8 mouse cellular contexts compared by ENCODE assay signal in the genomic region with DNA sequence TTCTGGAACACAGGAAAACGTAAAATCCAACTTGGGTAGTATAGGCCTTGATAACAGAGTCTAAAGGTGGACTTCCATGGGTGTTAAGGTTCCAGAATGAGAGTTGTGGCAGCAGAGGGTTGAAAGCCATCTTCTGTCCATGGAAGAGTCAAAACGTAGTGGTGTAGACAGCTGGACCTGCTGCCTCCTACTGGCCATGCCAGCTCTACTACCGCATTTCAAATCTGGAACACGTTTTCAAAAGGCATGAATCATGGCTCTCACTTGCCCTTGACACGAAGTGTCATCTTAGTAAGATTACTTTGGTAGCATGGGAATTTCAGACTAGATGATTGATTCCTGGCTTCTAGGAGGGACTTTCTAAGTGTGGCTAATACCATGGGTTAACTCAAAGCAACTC. TPM values are rescaled to one million over a fixed set of nuclear protein-coding genes. Genes with fewer than 3 reads are reported as not detected.
DNase-seq lines count a peak whose midpoint lies in the region; ATAC-seq and TF ChIP-seq lines count a peak whose summit lies in the region.

No protein-coding gene starts in this region.

- no peak overlapping the region for H3K4me2 ChIP-seq in lung, postnatal 0 days (replicated peaks; ENCODE audit: low read depth, low read length)

- intact Hi-C loops in gastrocnemius, postnatal 36 days (cut with DNase I): no loop called here

- DNase-seq in cerebellum, adult 2 months: no peak
- no peak for DNase-seq in cerebellum, adult 8-10 months
- DNase-seq in B cell, adult 2 months: peak; percentile 58 to 61
- peak; percentile 37 for DNase-seq in lung, postnatal 0 days (ENCODE audit: low spot score)
- DNase-seq in embryonic facial prominence, embryonic 10.5 days (ENCODE audit: low spot score): no peak
- DNase-seq in gastrocnemius, postnatal 36 days: no peak

- no peak overlapping the region for H3K4me3 ChIP-seq in cerebellum, adult 2 months (replicated peaks; ENCODE audit: insufficient read depth, low read depth, low read length)
- no peak overlapping the region for H3K4me3 ChIP-seq in lung, postnatal 0 days (ENCODE audit: low read depth, low read length)
- H3K4me3 ChIP-seq in embryonic facial prominence, embryonic 10.5 days: no peak overlapping the region

- no peaks in the 10 kb centered on the region for H3K9me3 ChIP-seq in lung, postnatal 0 days (ENCODE audit: low read length)
- H3K9me3 ChIP-seq in embryonic facial prominence, embryonic 10.5 days: no peaks in the 10 kb centered on the region

- H3K4me1 ChIP-seq in cerebellum, adult 2 months (ENCODE audit: control insufficient read depth, insufficient read depth, low read length): no peaks in the 10 kb centered on the region; the same call in 1 of the 2 replicates
- H3K4me1 ChIP-seq in lung, postnatal 0 days (ENCODE audit: insufficient read depth, low read depth, low read length): no peaks in the 10 kb centered on the region
- H3K4me1 ChIP-seq in embryonic facial prominence, embryonic 10.5 days: peaks cover 3% of the 10 kb centered on the region; the same call in 1 of the 2 replicates

- no peak overlapping the region for H3K27ac ChIP-seq in cerebellum, adult 2 months (ENCODE audit: insufficient read depth, low read length)
- H3K27ac ChIP-seq in lung, postnatal 0 days (ENCODE audit: low read length): no peak overlapping the region
- H3K27ac ChIP-seq in embryonic facial prominence, embryonic 10.5 days (replicated peaks): no peak overlapping the region

- no peak for TF ChIP-seq EP300 in lung, postnatal 0 days (IDR thresholded peaks at IDR 0.05)

- no peaks in the 10 kb centered on the region for H3K27me3 ChIP-seq in cerebellum, adult 2 months (ENCODE audit: control insufficient read depth, insufficient read depth, low read length)
- H3K27me3 ChIP-seq in lung, postnatal 0 days (replicated peaks; ENCODE audit: insufficient read depth, low read length): no peaks in the 10 kb centered on the region
- H3K27me3 ChIP-seq in embryonic facial prominence, embryonic 10.5 days (replicated peaks; ENCODE audit: low read depth, poor library complexity, severe bottlenecking): no peaks in the 10 kb centered on the region

- WGBS in cerebellum, adult 2 months: 55% methylated on average over 5 of the region's 5 CpGs
- WGBS in lung, postnatal 0 days: 49% methylated on average over 5 of the region's 5 CpGs
- WGBS in embryonic facial prominence, embryonic 10.5 days: 78% methylated on average over 5 of the region's 5 CpGs

- H3K9ac ChIP-seq in lung, postnatal 0 days (replicated peaks; ENCODE audit: low read depth): no peak overlapping the region

- no peak for TF ChIP-seq POLR2A in cerebellum, adult 2 months (IDR thresholded peaks at IDR 0.05; ENCODE audit: borderline replicate concordance, insufficient read depth, low read length)

- H3K36me3 ChIP-seq in lung, postnatal 0 days (ENCODE audit: insufficient read depth, low read length): no peaks in the 10 kb centered on the region
- no peaks in the 10 kb centered on the region; the same call in 1 of the 2 replicates for H3K36me3 ChIP-seq in embryonic facial prominence, embryonic 10.5 days (replicated peaks)

- peak; percentile 22; the same call in 1 of the 2 replicates for TF ChIP-seq CTCF in cerebellum, adult 2 months (IDR thresholded peaks at IDR 0.05; ENCODE audit: borderline replicate concordance, insufficient read depth, low read depth, low read length)
- peak; percentile 69 for TF ChIP-seq CTCF in lung, postnatal 0 days (IDR thresholded peaks at IDR 0.05)

- ATAC-seq in common myeloid progenitor, adult 5-6 weeks (replicated peaks; ENCODE audit: low read depth, poor library complexity, severe bottlenecking): peak; percentile 83
- no peak for ATAC-seq in lung, postnatal 0 days
- ATAC-seq in frontal cortex, adult (ENCODE audit: low TSS enrichment): no peak

RNA-seq across cellular contexts. Expression of gene Cecr2, which starts 8.0 kb away (rescaled TPM):
- 7.4 and 7.6 TPM in 2 replicates for polyA plus RNA-seq in cerebellum, adult 2 months (2012; rRNA removed)
- total RNA-seq in common myeloid progenitor, adult 5-6 weeks (2017): 2.3 and 5.4 TPM in 2 replicates
- polyA plus RNA-seq in lung, postnatal 0 days (2015; fragmentation: Nextera tagmentation; extraction: Ambion mirVana): 3.4 and 3.9 TPM in 2 replicates
- polyA plus RNA-seq in embryonic facial prominence, embryonic 10.5 days (2016; fragmentation: Nextera tagmentation; extraction: Ambion mirVana): 11.1 and 14.8 TPM in 2 replicates
- total RNA-seq in gastrocnemius, postnatal 36 days (2021): 10 to 100 TPM in 1 of 2 experiments, 1 to 10 TPM in 1; 7.8 to 18.8 TPM

Comparison
In these comparisons a context has a peak if more than half of its experiments do, and no peak if none do; other contexts are left out.
1. DNase-seq: peak in B cell, adult 2 months (2 of 2) and lung, postnatal 0 days (single experiment); none in cerebellum, adult 2 months (0 of 2), cerebellum, adult 8-10 months (single experiment), embryonic facial prominence, embryonic 10.5 days (single experiment) and gastrocnemius, postnatal 36 days (0 of 2).